Mouse (Mus musculus): ENCODE measurements around the gene Mlxipl. TPM values are rescaled to one million over a fixed set of nuclear protein-coding genes. Genes with fewer than 3 reads are reported as not detected.
"Not testable (repeated sequence)": the region's sequence is repeated elsewhere in the genome, so short reads cannot be mapped to it uniquely, and the experiment has no call there.

The Mlxipl gene
- 2.8 TPM for polyA plus RNA-seq (2021)

DNA sequence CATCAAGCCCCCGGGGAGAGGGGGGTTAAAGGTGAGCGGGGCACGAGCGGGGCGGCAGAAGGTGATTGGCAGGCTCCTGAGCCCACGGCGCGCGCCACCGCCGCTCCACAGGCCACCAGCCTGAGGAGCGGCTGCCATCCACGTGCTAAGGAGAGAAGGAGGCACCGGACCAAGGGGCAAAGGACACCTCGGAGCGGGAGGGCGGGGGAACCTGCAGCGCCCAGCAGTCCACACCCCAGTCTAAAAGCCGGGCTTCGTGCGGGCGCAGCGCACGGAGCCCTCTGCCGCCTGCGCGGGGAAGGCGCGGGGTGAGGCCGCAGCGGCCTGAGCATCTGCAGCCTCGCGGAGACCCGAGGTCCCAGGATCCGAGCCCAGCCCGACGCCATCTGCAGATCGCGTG, at the start of gene Mlxipl:
Gene Mlxipl (plus strand): TSS at position 238 of the 400 bp plus-strand sequence.
- TF ChIP-seq CTCF (IDR thresholded peaks at IDR 0.05): no peak
- in situ Hi-C loops (cut with MboI; ENCODE audit: low pct_unique_long_range_greater_than_20kb): no loop called here
- no peak for DNase-seq (ENCODE audit: low read depth, low spot score)
- CTCF ChIA-PET: no interaction called here
- ATAC-seq: no peak
- peaks cover 28% of the 10 kb centered on the region for H3K27me3 ChIP-seq
- POLR2A ChIA-PET: no interaction called here

DNA sequence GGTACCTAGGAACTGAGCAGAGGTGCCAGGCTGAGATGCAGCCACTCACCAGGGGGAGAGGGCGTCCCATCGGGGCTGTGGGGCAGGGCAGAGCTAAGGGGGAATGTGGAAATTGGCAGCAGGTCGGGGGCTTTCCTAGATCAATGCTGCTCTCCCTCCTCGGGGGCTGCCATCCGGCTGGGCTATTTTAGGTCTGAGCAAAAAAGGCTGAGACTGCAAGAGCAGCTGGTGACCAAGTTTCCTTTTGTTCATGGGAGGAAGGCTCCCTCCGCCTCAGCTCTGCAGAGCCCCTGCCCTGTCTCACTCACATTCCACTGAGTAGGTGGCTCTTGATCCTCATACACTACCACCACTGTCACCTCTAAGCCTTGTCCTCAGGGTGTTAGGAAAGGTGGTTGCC, 49.6 kb upstream of the Mlxipl start:
- ATAC-seq (no peak), DNase-seq (ENCODE audit: low read depth, low spot score) (no peak)
- in situ Hi-C loops (cut with MboI; ENCODE audit: low pct_unique_long_range_greater_than_20kb): no loop called here
- CTCF ChIA-PET: interaction anchor here (2.2 to 2.3 kb wide), 2 partner anchors 17 to 20 kb away, joined by 8 to 11 read pairs; partner anchors contain the start of gene Stx1a
- POLR2A ChIA-PET: no interaction called here
- H3K27me3 ChIP-seq: no peaks in the 10 kb centered on the region
- TF ChIP-seq CTCF (IDR thresholded peaks at IDR 0.05): no peak

- POLR2A ChIA-PET: interaction anchor here (0.5 kb wide), 1 partner anchor 496 kb away, joined by 3 read pairs; no protein-coding TSS in a partner anchor
- no peak for ATAC-seq
- in situ Hi-C loops (cut with MboI; ENCODE audit: low pct_unique_long_range_greater_than_20kb): no loop called here
- TF ChIP-seq CTCF (IDR thresholded peaks at IDR 0.05): no peak
- CTCF ChIA-PET: interaction anchor here (0.9 to 2.3 kb wide), 7 partner anchors 11 to 35 kb away, joined by 3 to 11 read pairs (median 5); partner anchors contain the start of gene Stx1a
- DNase-seq (ENCODE audit: low read depth, low spot score): no peak
- H3K27me3 ChIP-seq: no peaks in the 10 kb centered on the region
Observed at GRCm38 (mm10) chr5:135040777-135041176, 48.9 kb upstream of the Mlxipl start.

DNA sequence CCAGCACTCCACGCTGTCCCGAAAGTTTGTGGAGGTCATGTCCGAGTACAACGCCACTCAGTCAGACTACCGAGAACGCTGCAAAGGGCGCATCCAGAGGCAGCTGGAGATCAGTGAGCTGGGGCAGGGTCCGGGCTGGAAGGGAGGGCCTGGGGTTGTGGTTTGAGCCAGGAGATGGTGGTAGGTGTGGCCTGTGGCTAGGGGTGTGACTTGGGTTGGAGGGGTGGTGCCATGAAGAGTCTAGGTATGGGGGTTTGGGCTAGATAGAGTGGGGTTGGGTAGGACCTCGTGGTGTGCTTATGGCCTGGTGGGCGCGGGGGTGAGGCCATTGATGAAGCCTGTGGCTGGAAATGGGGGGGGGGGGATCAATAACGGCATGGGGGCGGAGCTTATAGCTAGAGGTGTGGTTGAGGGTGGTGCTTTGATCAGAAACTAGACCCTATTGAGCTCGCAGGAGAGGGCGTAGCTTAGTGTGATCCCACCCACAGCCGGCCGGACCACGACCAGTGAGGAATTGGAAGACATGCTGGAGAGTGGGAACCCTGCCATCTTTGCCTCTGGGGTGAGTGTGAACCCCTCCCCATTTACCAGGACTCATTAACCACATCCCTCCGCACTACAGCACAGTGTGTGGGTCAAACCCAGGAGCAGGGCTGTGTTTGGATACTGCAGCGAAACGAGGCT, 47.4 kb upstream of the Mlxipl start:
- in situ Hi-C loops (cut with MboI; ENCODE audit: low pct_unique_long_range_greater_than_20kb): no loop called here
- CTCF ChIA-PET: interaction anchor here (1.1 to 2.3 kb wide), 3 partner anchors 22 to 321 kb away, joined by 3 to 8 read pairs (median 4); no protein-coding TSS in a partner anchor
- no peak for DNase-seq (ENCODE audit: low read depth, low spot score)
- peak; percentile 12 for ATAC-seq
- TF ChIP-seq CTCF (IDR thresholded peaks at IDR 0.05): no peak
- no peaks in the 10 kb centered on the region for H3K27me3 ChIP-seq
- POLR2A ChIA-PET: no interaction called here

GRCm38 (mm10) chr5:135044575-135044974, 45.1 kb upstream of the Mlxipl start:
- ChIA-PET POLR2A (no interaction called here), CTCF (interaction anchor here (2.5 to 3.8 kb wide), 2 partner anchors 29 to 33 kb away, joined by 9 to 23 read pairs; no protein-coding TSS in a partner anchor)
- ATAC-seq (no peak), DNase-seq (ENCODE audit: low read depth, low spot score) (no peak)
- TF ChIP-seq CTCF (IDR thresholded peaks at IDR 0.05): no peak
- no peaks in the 10 kb centered on the region for H3K27me3 ChIP-seq
- in situ Hi-C loops (cut with MboI; ENCODE audit: low pct_unique_long_range_greater_than_20kb): no loop called here

DNA sequence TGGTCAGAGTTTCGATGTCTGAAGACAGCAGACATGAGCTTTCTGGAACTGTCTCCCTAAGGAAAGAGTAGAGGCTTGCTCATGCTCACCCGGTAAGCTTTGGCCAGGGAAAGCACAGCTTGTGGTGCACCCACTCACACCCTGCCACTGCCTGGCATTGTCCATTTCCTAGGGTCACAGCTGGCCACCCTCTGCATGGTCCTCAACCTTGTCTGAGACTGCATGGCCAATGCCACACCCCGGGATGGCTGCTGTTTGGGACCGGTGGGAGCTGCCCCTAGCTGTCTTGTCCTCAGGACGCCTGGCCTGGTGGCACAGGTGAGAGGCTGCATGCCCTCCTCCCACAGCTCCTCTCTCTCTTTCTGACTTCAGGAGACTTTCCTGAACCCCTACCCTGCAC, 41.2 kb upstream of the Mlxipl start:
- ATAC-seq (no peak), DNase-seq (ENCODE audit: low read depth, low spot score) (no peak)
- in situ Hi-C loops (cut with MboI; ENCODE audit: low pct_unique_long_range_greater_than_20kb): no loop called here
- H3K27me3 ChIP-seq: no peaks in the 10 kb centered on the region
- ChIA-PET CTCF (interaction anchor here (1.3 to 1.5 kb wide), 2 partner anchors 14 to 33 kb away, joined by 4 to 6 read pairs; no protein-coding TSS in a partner anchor), POLR2A (interaction anchor here (0.6 to 0.8 kb wide), 2 partner anchors 11 to 86 kb away, joined by 3 read pairs; no protein-coding TSS in a partner anchor)
- no peak for TF ChIP-seq CTCF (IDR thresholded peaks at IDR 0.05)

DNA sequence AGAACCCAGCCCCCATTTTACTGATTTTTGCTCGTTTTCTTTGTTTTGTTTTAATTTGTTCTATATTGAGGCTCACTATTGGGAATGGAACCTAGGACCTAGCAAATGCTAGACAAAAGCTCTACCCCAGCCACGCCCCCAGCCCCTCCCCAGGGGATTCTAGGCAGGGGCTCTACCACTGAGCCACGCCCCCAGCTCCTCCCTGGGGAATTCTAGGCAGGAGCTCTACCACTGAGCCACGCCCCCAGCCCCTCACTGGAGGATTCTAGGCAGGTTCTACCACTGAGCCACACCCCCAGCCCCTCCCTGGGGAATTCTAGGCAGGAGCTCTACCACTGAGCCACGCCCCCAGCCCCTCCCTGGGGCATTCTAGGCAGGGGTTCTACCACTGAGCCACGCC, 40.4 kb upstream of the Mlxipl start:
- POLR2A ChIA-PET: interaction anchor here (0.6 to 0.8 kb wide), 2 partner anchors 10 to 85 kb away, joined by 3 read pairs; no protein-coding TSS in a partner anchor
- DNase-seq (ENCODE audit: low read depth, low spot score); in situ Hi-C loops (cut with MboI; ENCODE audit: low pct_unique_long_range_greater_than_20kb); H3K27me3 ChIP-seq; ATAC-seq: not testable (repeated sequence)
- CTCF ChIA-PET: interaction anchor here (1.3 to 1.5 kb wide), 2 partner anchors 15 to 34 kb away, joined by 4 to 6 read pairs; no protein-coding TSS in a partner anchor

- TF ChIP-seq CTCF (IDR thresholded peaks at IDR 0.05): no peak
- no peaks in the 10 kb centered on the region for H3K27me3 ChIP-seq
- CTCF ChIA-PET: interaction anchor here (1.3 kb wide), 1 partner anchor 31 kb away, joined by 4 read pairs; the partner anchor contains the start of gene Stx1a
- DNase-seq (ENCODE audit: low read depth, low spot score) (no peak), ATAC-seq (no peak)
- in situ Hi-C loops (cut with MboI; ENCODE audit: low pct_unique_long_range_greater_than_20kb): no loop called here
- POLR2A ChIA-PET: no interaction called here
Observed at GRCm38 (mm10) chr5:135053356-135053755, 36.3 kb upstream of the Mlxipl start.

GRCm38 (mm10) chr5:135063629-135064381, 25.9 kb upstream of the Mlxipl start, which contains the start of gene Dnajc30:
Gene Dnajc30 (plus strand): TSS chr5:135064202.
- ChIA-PET CTCF (interaction anchor here (1.0 kb wide), 1 partner anchor 48 kb away, joined by 3 read pairs; no protein-coding TSS in a partner anchor), POLR2A (interaction anchor here (0.6 to 1.2 kb wide), 6 partner anchors 41 to 191 kb away, joined by 3 to 4 read pairs (median 3); partner anchors contain the start of gene Stx1a)
- peak; percentile 95 for ATAC-seq
- H3K27me3 ChIP-seq: no peaks in the 10 kb centered on the region
- no peak for TF ChIP-seq CTCF (IDR thresholded peaks at IDR 0.05)
- DNase-seq (ENCODE audit: low read depth, low spot score): peak; percentile 85
- in situ Hi-C loops (cut with MboI; ENCODE audit: low pct_unique_long_range_greater_than_20kb): no loop called here

- peak; percentile 41 for ATAC-seq
- POLR2A ChIA-PET: interaction anchor here (0.6 to 1.2 kb wide), 5 partner anchors 41 to 191 kb away, joined by 3 to 4 read pairs (median 3); partner anchors contain the start of gene Stx1a
- TF ChIP-seq CTCF (IDR thresholded peaks at IDR 0.05): no peak
- no peak for DNase-seq (ENCODE audit: low read depth, low spot score)
- no peaks in the 10 kb centered on the region for H3K27me3 ChIP-seq
- CTCF ChIA-PET: no interaction called here
- in situ Hi-C loops (cut with MboI; ENCODE audit: low pct_unique_long_range_greater_than_20kb): no loop called here
Observed at GRCm38 (mm10) chr5:135064382-135064766, 25.3 kb upstream of the Mlxipl start.

DNA sequence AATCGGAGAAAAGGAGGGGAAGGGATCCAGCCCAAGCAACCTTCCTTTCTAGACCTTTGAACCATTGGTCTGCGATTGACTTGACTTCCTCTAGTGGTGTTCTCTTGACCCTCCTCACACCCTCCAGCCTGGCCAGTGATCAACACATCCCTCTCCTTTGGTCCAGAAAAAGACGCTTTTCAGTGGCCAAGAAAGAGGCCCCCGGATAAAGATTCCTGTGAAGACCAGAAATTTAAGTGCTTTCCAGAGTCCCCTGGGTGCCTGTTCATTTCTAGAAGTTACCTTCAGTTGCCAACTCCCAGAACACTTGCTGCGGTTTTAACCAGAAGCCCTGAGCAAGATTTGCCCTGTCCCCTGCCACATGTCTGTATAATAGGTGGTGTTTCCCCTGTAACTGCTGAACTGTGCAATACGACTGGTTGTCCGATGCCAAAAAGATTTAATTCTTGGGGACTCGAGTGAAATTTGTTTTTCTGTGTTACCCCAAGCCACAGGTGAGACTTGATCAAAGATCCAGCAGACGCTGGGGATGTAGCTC, 24.7 kb upstream of the Mlxipl start, which contains the start of gene Bud23:
Gene Bud23 (minus strand): TSS at position 51 of the 538 bp plus-strand sequence.
- DNase-seq (ENCODE audit: low read depth, low spot score); in situ Hi-C loops (cut with MboI; ENCODE audit: low pct_unique_long_range_greater_than_20kb); CTCF ChIA-PET; H3K27me3 ChIP-seq; ATAC-seq: not testable (repeated sequence)
- POLR2A ChIA-PET: interaction anchor here (0.6 to 1.2 kb wide), 2 partner anchors 42 to 52 kb away, joined by 3 to 4 read pairs; partner anchors contain the start of gene Stx1a

Data from Patski (cell line).